ENCODE assay signal across 23 mouse cellular contexts in the genomic region with DNA sequence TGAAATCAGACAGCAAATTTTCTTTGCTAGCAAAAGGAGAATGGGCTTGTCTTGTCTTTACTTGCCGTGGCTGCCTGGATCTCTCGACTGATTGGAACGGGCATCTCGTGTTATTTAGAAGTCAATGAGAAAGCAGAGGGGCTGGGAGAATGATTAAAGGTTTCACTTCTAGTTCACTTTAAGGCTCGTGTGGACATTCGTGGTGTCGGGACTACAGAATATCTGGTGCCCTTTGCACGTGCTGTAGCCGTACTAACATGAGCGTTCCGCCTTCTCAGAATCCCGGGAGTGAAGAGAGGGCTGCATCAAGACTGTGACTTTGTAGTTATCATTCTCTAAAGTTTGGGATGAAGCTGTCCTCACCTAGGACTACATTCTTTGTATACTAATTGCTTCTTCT. TPM values are rescaled to one million over a fixed set of nuclear protein-coding genes. Genes with fewer than 3 reads are reported as not detected.
DNase-seq lines count a peak whose midpoint lies in the region; ATAC-seq and TF ChIP-seq lines count a peak whose summit lies in the region.
"Had no signal": no experiment of that assay in that cellular context is flagged by ENCODE, and none has a peak within 500 bp of the region (broad histone marks: within the 10 kb centered on the region; RNA-seq: fewer than 3 reads in every experiment).

No protein-coding gene starts in this region.

- H3K27me3 ChIP-seq in liver, adult 2 months (ENCODE audit: control insufficient read depth, insufficient read depth, low read length): no peaks in the 10 kb centered on the region
- H3K27me3 ChIP-seq in embryonic facial prominence, embryonic 10.5 days (replicated peaks; ENCODE audit: low read depth, poor library complexity, severe bottlenecking): no peaks in the 10 kb centered on the region
- no peaks in the 10 kb centered on the region for H3K27me3 ChIP-seq in midbrain, embryonic 10.5 days (ENCODE audit: low read depth, poor library complexity, severe bottlenecking)
- H3K27me3 ChIP-seq: forebrain, embryonic 13.5 days had no signal

- TF ChIP-seq POLR2A in liver, adult 2 months (IDR thresholded peaks at IDR 0.05; ENCODE audit: extremely low read depth, insufficient read depth, low read length): no peak

- no peak overlapping the region for H3K27ac ChIP-seq in liver, adult 2 months (replicated peaks; ENCODE audit: insufficient read depth, low read depth, low read length)
- no peak overlapping the region for H3K27ac ChIP-seq in embryonic facial prominence, embryonic 10.5 days (replicated peaks)
- H3K27ac ChIP-seq in midbrain, embryonic 10.5 days (replicated peaks): no peak overlapping the region
- H3K27ac ChIP-seq: forebrain, embryonic 13.5 days; hindbrain, embryonic 14.5 days; macrophage; stomach, postnatal 0 days had no signal

- no peak overlapping the region for H3K9ac ChIP-seq in liver, adult 2 months (ENCODE audit: low read depth, low read length)
- H3K9ac ChIP-seq: forebrain, embryonic 13.5 days; hindbrain, embryonic 14.5 days had no signal

- no peaks in the 10 kb centered on the region for H3K79me2 ChIP-seq in liver, adult 2 months (ENCODE audit: control insufficient read depth, insufficient read depth, low read length)

- no peak for ATAC-seq in CD4-positive, CD25-positive, alpha-beta regulatory T cell, adult 4 months
- ATAC-seq: intestine, postnatal 0 days had no signal

- peak; percentile 7 for DNase-seq in CD4-positive, CD25-positive, alpha-beta regulatory T cell, adult 2 months (ENCODE audit: low read depth, low spot score)
- DNase-seq in liver, adult 2 months (ENCODE audit: extremely low read depth, low read depth, low spot score): peak; percentile 9
- DNase-seq in liver: no peak
- peak; percentile 8 for DNase-seq in embryonic facial prominence, embryonic 10.5 days (ENCODE audit: low spot score)
- peak; percentile 2 for DNase-seq in skeletal muscle tissue, adult 2 months (ENCODE audit: low read depth, low spot score)
- no peak for DNase-seq in midbrain, embryonic 10.5 days (ENCODE audit: low spot score)
- DNase-seq in kidney, adult 9 months: no peak
- DNase-seq: cerebellum, adult 18-20 months; cerebellum, postnatal 25 days; gastrocnemius, postnatal 25 days; lung, adult 2 months; right cerebral cortex, postnatal 25 days had no signal

- peaks cover 81% of the 10 kb centered on the region for H3K9me3 ChIP-seq in embryonic facial prominence, embryonic 10.5 days
- H3K9me3 ChIP-seq in midbrain, embryonic 10.5 days (replicated peaks): peaks cover 83% of the 10 kb centered on the region

- TF ChIP-seq CTCF in liver, adult 2 months (IDR thresholded peaks at IDR 0.05; ENCODE audit: low read depth, low read length): no peak

- H3K4me1 ChIP-seq in liver, adult 2 months (ENCODE audit: control insufficient read depth, insufficient read depth, low read length): no peaks in the 10 kb centered on the region
- H3K4me1 ChIP-seq in embryonic facial prominence, embryonic 10.5 days: no peaks in the 10 kb centered on the region
- no peaks in the 10 kb centered on the region for H3K4me1 ChIP-seq in midbrain, embryonic 10.5 days
- H3K4me1 ChIP-seq: forebrain, embryonic 13.5 days had no signal

- 63% methylated on average over 12 of the region's 12 CpGs for WGBS in liver, adult 2 months
- 67% methylated on average over 12 of the region's 12 CpGs for WGBS in embryonic facial prominence, embryonic 10.5 days
- WGBS in midbrain, embryonic 10.5 days: 66% methylated on average over 12 of the region's 12 CpGs

- H3K36me3 ChIP-seq in liver, adult 2 months (ENCODE audit: control insufficient read depth, insufficient read depth, low read length): no peaks in the 10 kb centered on the region
- H3K36me3 ChIP-seq in embryonic facial prominence, embryonic 10.5 days (replicated peaks): no peaks in the 10 kb centered on the region
- no peaks in the 10 kb centered on the region for H3K36me3 ChIP-seq in midbrain, embryonic 10.5 days

- H3K4me3 ChIP-seq in liver, adult 2 months (ENCODE audit: insufficient read depth, low read depth, low read length): no peak overlapping the region
- no peak overlapping the region for H3K4me3 ChIP-seq in embryonic facial prominence, embryonic 10.5 days
- H3K4me3 ChIP-seq in midbrain, embryonic 10.5 days: no peak overlapping the region
- H3K4me3 ChIP-seq: forebrain, embryonic 13.5 days had no signal

RNA-seq across cellular contexts. Expression of gene Trpm8, which starts 29.7 kb away (rescaled TPM):
- polyA plus RNA-seq in CD4-positive, CD25-positive, alpha-beta regulatory T cell, adult 4 months (2017; shearing (Covaris generic)): not detected
- total RNA-seq in liver, adult 2 months (2014; rRNA removed): under 0.01 TPM in 2 replicates
- 0.01 and 0.02 TPM in 2 replicates for polyA plus RNA-seq in liver, adult 2 months (2012; rRNA removed)
- polyA plus RNA-seq in embryonic facial prominence, embryonic 10.5 days (2016; fragmentation: Nextera tagmentation; extraction: Ambion mirVana): not detected in 2 replicates
- not detected in 2 replicates for polyA plus RNA-seq in midbrain, embryonic 10.5 days (2016; fragmentation: Nextera tagmentation; extraction: Ambion mirVana)
- total RNA-seq: adrenal gland, adult 18-20 months; gastrocnemius, postnatal 25 days had no signal
- polyA plus RNA-seq: heart, postnatal 0 days; intestine, postnatal 0 days; kidney, embryonic 16.5 days; liver, embryonic 11.5 days; lung, adult 2 months; macrophage; midbrain, embryonic 11.5 days had no signal

RNA-seq across cellular contexts. Expression of gene Hjurp, which starts 29.7 kb away (rescaled TPM):
- polyA plus RNA-seq in CD4-positive, CD25-positive, alpha-beta regulatory T cell, adult 4 months (2017; shearing (Covaris generic)): 10 to 100 TPM; 56.6 to 72.9 TPM
- total RNA-seq in liver, adult 2 months (2014; rRNA removed): 78.7 and 90.1 TPM in 2 replicates
- polyA plus RNA-seq in liver, adult 2 months (2012; rRNA removed): 31.4 and 32.8 TPM in 2 replicates
- 219 and 220 TPM in 2 replicates for polyA plus RNA-seq in embryonic facial prominence, embryonic 10.5 days (2016; fragmentation: Nextera tagmentation; extraction: Ambion mirVana)
- polyA plus RNA-seq in midbrain, embryonic 10.5 days (2016; fragmentation: Nextera tagmentation; extraction: Ambion mirVana): 213 and 222 TPM in 2 replicates

Comparison
In these comparisons a context has a peak if more than half of its experiments do, and no peak if none do; other contexts are left out.
1. DNase-seq: peak in CD4-positive, CD25-positive, alpha-beta regulatory T cell, adult 2 months (single experiment), liver, adult 2 months (single experiment), embryonic facial prominence, embryonic 10.5 days (single experiment) and skeletal muscle tissue, adult 2 months (single experiment); none in liver (single experiment), midbrain, embryonic 10.5 days (single experiment) and kidney, adult 9 months (single experiment).